Mouse (Mus musculus) forebrain, embryonic 14.5 days (tissue): ENCODE measurements around the gene Iffo2. TPM values are rescaled to one million over a fixed set of nuclear protein-coding genes. Genes with fewer than 3 reads are reported as not detected.

Source experiments
- ATAC-seq: fragments of 200-750 bp; cut with Nextera tagmentation; 2 replicates; pipeline ENCODE4 v1.8.0; 2017; ENCODE audit warnings: mild to moderate bottlenecking, moderate library complexity
- DNase-seq: peaks from one replicate; pipeline ENCODE4 v3.0.0-alpha.2; 2015; ENCODE audit warnings: low spot score
- H3K27ac ChIP-seq: fragments of 300-500 bp; sonication (generic); 2 replicates; pipeline ENCODE4 v1.5.1; 2014; ENCODE audit warnings: low read depth, mild to moderate bottlenecking, control low read depth, low read length, moderate library complexity
- H3K27me3 ChIP-seq: fragments of 300-500 bp; sonication (generic); replicated peaks from 2 replicates; pipeline ENCODE4 v1.6.1; 2014; ENCODE audit warnings: low read length, control low read depth, mixed read lengths; ENCODE audit not compliant: control insufficient read depth, insufficient read depth
- H3K36me3 ChIP-seq: fragments of 300-500 bp; sonication (generic); 2 replicates; pipeline ENCODE4 v1.6.1; 2014; ENCODE audit warnings: low read length, control low read depth; ENCODE audit not compliant: control insufficient read depth, insufficient read depth
- H3K4me1 ChIP-seq: fragments of 300-500 bp; sonication (generic); 2 replicates; pipeline ENCODE4 v1.6.1; 2014; ENCODE audit warnings: antibody characterized with exemption, low read length, control low read depth; ENCODE audit not compliant: control insufficient read depth, insufficient read depth
- H3K4me2 ChIP-seq: fragments of 300-500 bp; sonication (generic); 2 replicates; pipeline ENCODE4 v1.6.1; 2014; ENCODE audit warnings: mild to moderate bottlenecking, control low read depth, low read length
- H3K4me3 ChIP-seq: fragments of 300-500 bp; sonication (generic); 2 replicates; pipeline ENCODE4 v1.5.1; 2014; ENCODE audit warnings: low read depth, low read length, control low read depth
- H3K9ac ChIP-seq: fragments of 300-500 bp; sonication (generic); 2 replicates; pipeline ENCODE4 v1.6.1; 2014; ENCODE audit warnings: mild to moderate bottlenecking, low read length, control low read depth, moderate library complexity
- H3K9me3 ChIP-seq: fragments of 300-500 bp; sonication (generic); replicated peaks from 2 replicates; pipeline ENCODE4 v1.6.1; 2016; ENCODE audit warnings: low read length, control low read depth, mixed read lengths; ENCODE audit not compliant: control insufficient read depth
- WGBS: fragments of 180-500 bp; shearing (Covaris S2); extraction: QIAGEN DNeasy Blood & Tissue Kit; methylation state at CpG from one replicate; pipeline ENCODE4 v1.1.7; 2014; 5-methylcytosine and 5-hydroxymethylcytosine counted together
- polyA plus RNA-seq: library from polyadenylated mRNA; unstranded; fragments of >200 nt; fragmentation: Nextera tagmentation; extraction: Ambion mirVana; gene quantifications from 2 replicates; pipeline ENCODE4 v1.2.1, GENCODE M21; 2014

The Iffo2 gene
- polyA plus RNA-seq, 1 experiment from 2014 or later, result 3.1 TPM

GRCm38 (mm10) chr4:139624706-139625105, 94.4 kb downstream of the Iffo2 start:
- H3K27me3 ChIP-seq, result no peaks in the 10 kb centered on the region
- H3K4me3 ChIP-seq, result no peak overlapping the region
- no peak for ATAC-seq
- H3K36me3 ChIP-seq, result no peaks in the 10 kb centered on the region
- no peak overlapping the region for H3K27ac ChIP-seq
- no peak for DNase-seq
- no peaks in the 10 kb centered on the region for H3K9me3 ChIP-seq
- WGBS, result 76% methylated on average over 10 of the region's 10 CpGs
- H3K4me1 ChIP-seq, result peaks cover 10% of the 10 kb centered on the region; the same call in 1 of the 2 replicates
- no peak overlapping the region for H3K4me2 ChIP-seq
- no peak overlapping the region for H3K9ac ChIP-seq

GRCm38 (mm10) chr4:139627361-139627760, 97.0 kb downstream of the Iffo2 start:
- no peak overlapping the region for H3K27ac ChIP-seq
- no peaks in the 10 kb centered on the region for H3K27me3 ChIP-seq
- no peak overlapping the region for H3K9ac ChIP-seq
- H3K36me3 ChIP-seq, result no peaks in the 10 kb centered on the region
- no peak overlapping the region for H3K4me2 ChIP-seq
- WGBS, result 91% methylated on average over 11 of the region's 11 CpGs
- peaks cover 10% of the 10 kb centered on the region; the same call in 1 of the 2 replicates for H3K4me1 ChIP-seq
- no peaks in the 10 kb centered on the region for H3K9me3 ChIP-seq
- DNase-seq (no peak), ATAC-seq (no peak)
- H3K4me3 ChIP-seq, result no peak overlapping the region

GRCm38 (mm10) chr4:139630171-139630570, 99.8 kb downstream of the Iffo2 start:
- no peak overlapping the region for H3K4me3 ChIP-seq
- H3K27me3 ChIP-seq, result no peaks in the 10 kb centered on the region
- WGBS, result 77% methylated on average over 10 of the region's 10 CpGs
- H3K9ac ChIP-seq, result no peak overlapping the region
- H3K36me3 ChIP-seq, result no peaks in the 10 kb centered on the region
- ATAC-seq, result no peak
- H3K9me3 ChIP-seq, result no peaks in the 10 kb centered on the region
- H3K4me2 ChIP-seq, result no peak overlapping the region
- H3K27ac ChIP-seq, result no peak overlapping the region
- H3K4me1 ChIP-seq, result no peaks in the 10 kb centered on the region
- DNase-seq, result no peak

GRCm38 (mm10) chr4:139631141-139631540, 100.8 kb downstream of the Iffo2 start:
- H3K9ac ChIP-seq, result no peak overlapping the region
- no peaks in the 10 kb centered on the region for H3K27me3 ChIP-seq
- H3K27ac ChIP-seq, result no peak overlapping the region
- H3K36me3 ChIP-seq, result 0 out of 2 replicates have a peak, but pooled peaks cover 5% of the 10 kb centered on the region
- H3K4me3 ChIP-seq, result no peak overlapping the region
- no peaks in the 10 kb centered on the region for H3K4me1 ChIP-seq
- H3K4me2 ChIP-seq, result no peak overlapping the region
- no peaks in the 10 kb centered on the region for H3K9me3 ChIP-seq
- 74% methylated on average over 5 of the region's 5 CpGs for WGBS
- no peak for DNase-seq
- ATAC-seq, result no peak

- no peak for ATAC-seq
- no peaks in the 10 kb centered on the region for H3K27me3 ChIP-seq
- no peaks in the 10 kb centered on the region for H3K9me3 ChIP-seq
- 0 out of 2 replicates have a peak, but pooled peaks cover 5% of the 10 kb centered on the region for H3K36me3 ChIP-seq
- WGBS, result 86% methylated on average over 7 of the region's 7 CpGs
- no peaks in the 10 kb centered on the region for H3K4me1 ChIP-seq
- no peak overlapping the region for H3K9ac ChIP-seq
- no peak overlapping the region for H3K4me3 ChIP-seq
- DNase-seq, result no peak
- H3K27ac ChIP-seq, result no peak overlapping the region
- H3K4me2 ChIP-seq, result no peak overlapping the region
These were observed 101.4 kb downstream of the Iffo2 start for GRCm38 (mm10) chr4:139631569-139632253.

GRCm38 (mm10) chr4:139632254-139632580, 101.9 kb downstream of the Iffo2 start:
- Histone ChIP-seq H3K9ac (no peak overlapping the region), H3K4me3 (no peak overlapping the region), H3K36me3 (peaks cover 5% of the 10 kb centered on the region; the same call in 1 of the 2 replicates), H3K27me3 (no peaks in the 10 kb centered on the region), H3K4me1 (no peaks in the 10 kb centered on the region), H3K27ac (no peak overlapping the region), H3K4me2 (no peak overlapping the region), H3K9me3 (no peaks in the 10 kb centered on the region)
- ATAC-seq (no peak), DNase-seq (no peak)
- 89% methylated on average over 10 of the region's 10 CpGs for WGBS

- H3K9me3 ChIP-seq, result no peaks in the 10 kb centered on the region
- H3K27me3 ChIP-seq, result no peaks in the 10 kb centered on the region
- H3K9ac ChIP-seq, result no peak overlapping the region
- peak; percentile 68 for DNase-seq
- H3K4me2 ChIP-seq, result no peak overlapping the region
- WGBS, result 22% methylated on average over 7 of the region's 7 CpGs
- peaks cover 5% of the 10 kb centered on the region; the same call in 1 of the 2 replicates for H3K36me3 ChIP-seq
- peak; percentile 40; the same call in 1 of the 2 replicates for ATAC-seq
- H3K4me3 ChIP-seq, result no peak overlapping the region
- H3K27ac ChIP-seq, result no peak overlapping the region
- H3K4me1 ChIP-seq, result no peaks in the 10 kb centered on the region
These were observed 106.0 kb downstream of the Iffo2 start for GRCm38 (mm10) chr4:139636373-139636772.

- DNase-seq, result no peak
- peaks cover 5% of the 10 kb centered on the region; the same call in 1 of the 2 replicates for H3K36me3 ChIP-seq
- H3K27me3 ChIP-seq, result no peaks in the 10 kb centered on the region
- peaks cover 8% of the 10 kb centered on the region; the same call in 1 of the 2 replicates for H3K4me1 ChIP-seq
- WGBS, result 85% methylated on average over 9 of the region's 9 CpGs
- no peak overlapping the region for H3K4me3 ChIP-seq
- H3K9ac ChIP-seq, result no peak overlapping the region
- no peaks in the 10 kb centered on the region for H3K9me3 ChIP-seq
- ATAC-seq, result no peak
- H3K27ac ChIP-seq, result no peak overlapping the region
- H3K4me2 ChIP-seq, result no peak overlapping the region
These were observed 107.5 kb downstream of the Iffo2 start for GRCm38 (mm10) chr4:139637847-139638246.

- peaks cover 5% of the 10 kb centered on the region; the same call in 1 of the 2 replicates for H3K36me3 ChIP-seq
- H3K9me3 ChIP-seq, result no peaks in the 10 kb centered on the region
- H3K27ac ChIP-seq, result no peak overlapping the region
- H3K4me3 ChIP-seq, result no peak overlapping the region
- no peak for DNase-seq
- ATAC-seq, result no peak
- 91% methylated on average over 16 of the region's 16 CpGs for WGBS
- no peak overlapping the region for H3K4me2 ChIP-seq
- H3K9ac ChIP-seq, result no peak overlapping the region
- H3K4me1 ChIP-seq, result peaks cover 8% of the 10 kb centered on the region; the same call in 1 of the 2 replicates
- H3K27me3 ChIP-seq, result no peaks in the 10 kb centered on the region
These were observed 108.0 kb downstream of the Iffo2 start for GRCm38 (mm10) chr4:139638356-139638755.
